Mouse (Mus musculus) erythroblast, embryonic 14.5 days (primary cell): ENCODE results near the gene Crtc3.

Experiments used
- GATA1 ChIP-seq: IDR thresholded peaks from 2 replicates; pipeline ENCODE4 v1.6.1; 2012; ENCODE audit warnings: low read length, inconsistent platforms, mixed read lengths
- TAL1 ChIP-seq: IDR thresholded peaks from 3 replicates; pipeline ENCODE4 v1.6.1; 2012; ENCODE audit warnings: low read length, inconsistent platforms, mixed read lengths

DNA sequence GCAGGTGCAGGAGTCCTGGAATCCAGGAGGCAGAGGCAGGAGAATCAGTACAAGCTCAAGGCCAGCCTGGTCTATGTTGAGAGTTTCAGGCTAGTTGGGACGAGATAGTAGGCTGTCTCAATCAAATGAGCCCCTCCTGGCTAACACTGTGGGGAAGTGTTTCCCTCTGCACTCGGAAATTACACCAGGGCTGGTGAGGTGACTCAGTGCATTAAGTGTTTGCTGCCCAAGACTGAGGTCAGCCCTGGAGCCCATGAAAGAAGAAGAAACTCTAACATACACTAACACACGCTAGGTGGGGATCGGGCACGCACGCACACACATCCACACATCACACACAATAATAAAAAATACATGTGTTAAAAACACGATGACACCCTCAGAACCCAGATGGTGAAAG, 34.3 kb downstream of the Crtc3 start:
- TF ChIP-seq GATA1 (no peak), TAL1 (no peak)
